Mouse (Mus musculus): Measurements from ENCODE around the gene Zfp663.

DNA sequence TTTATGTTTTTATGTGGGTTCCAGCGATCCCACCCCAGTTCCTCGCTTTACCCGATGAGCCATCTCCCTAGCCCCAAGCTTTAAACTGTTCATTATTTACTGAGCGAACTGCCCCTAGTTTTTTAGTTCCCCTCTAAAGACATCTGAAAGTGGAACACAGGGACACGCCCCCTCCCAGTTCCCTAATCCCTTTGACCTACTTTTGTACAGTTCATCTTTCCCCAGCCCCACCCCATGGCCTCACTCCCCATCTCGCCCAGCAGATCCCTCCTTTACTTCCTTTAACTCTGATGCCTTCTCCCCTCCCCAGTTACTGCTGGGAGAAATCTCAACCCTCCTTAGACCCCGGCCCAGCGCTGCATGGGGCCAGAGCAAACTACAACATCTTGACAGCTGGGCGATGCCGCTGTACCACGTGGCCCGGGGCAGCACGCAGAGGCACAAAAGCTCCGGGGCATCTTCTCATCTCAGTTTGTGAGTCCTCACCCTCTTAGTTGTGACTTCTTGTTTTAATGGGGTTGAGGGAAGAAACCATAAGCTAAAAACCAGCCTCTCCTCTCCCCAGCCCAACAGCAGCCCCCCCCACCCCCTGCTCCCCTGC lies 35.8 kb downstream of the Zfp663 start:
- TF ChIP-seq GATA1 (IDR thresholded peaks at IDR 0.05; ENCODE audit: borderline replicate concordance, low read length): no peak
- no peak for TF ChIP-seq FLI1 (IDR thresholded peaks at IDR 0.05; ENCODE audit: low read length)

Data from megakaryocyte, embryonic 14.5 days (primary cell).